Mouse (Mus musculus) limb, embryonic 13.5 days (tissue): Measurements from ENCODE around the gene Zkscan1. TPM values are rescaled to one million over a fixed set of nuclear protein-coding genes. Genes with fewer than 3 reads are reported as not detected.
"Not testable (repeated sequence)": the region's sequence is repeated elsewhere in the genome, so short reads cannot be mapped to it uniquely, and the experiment has no call there.

Experiments
- ATAC-seq: fragments of 200-750 bp; cut with Nextera tagmentation; 2 replicates; pipeline ENCODE4 v1.8.0; 2017; ENCODE audit warnings: low read depth, moderate number of reproducible peaks, moderate TSS enrichment; ENCODE audit not compliant: low FRiP score
- H3K27ac ChIP-seq: fragments of 300-500 bp; sonication (generic); 2 replicates; pipeline ENCODE4 v1.5.1; 2015; ENCODE audit warnings: inconsistent platforms, mild to moderate bottlenecking, moderate library complexity
- H3K27me3 ChIP-seq: fragments of 300-500 bp; sonication (generic); 2 replicates; pipeline ENCODE4 v1.6.1; 2015; ENCODE audit warnings: mild to moderate bottlenecking, inconsistent platforms
- H3K36me3 ChIP-seq: fragments of 300-500 bp; sonication (generic); 2 replicates; pipeline ENCODE4 v1.6.1; 2015; ENCODE audit warnings: inconsistent platforms, mild to moderate bottlenecking, moderate library complexity
- H3K4me1 ChIP-seq: fragments of 300-500 bp; sonication (generic); 2 replicates; pipeline ENCODE4 v1.6.1; 2015; ENCODE audit warnings: inconsistent platforms
- H3K4me2 ChIP-seq: fragments of 300-500 bp; sonication (generic); replicated peaks from 2 replicates; pipeline ENCODE4 v1.6.1; 2015; ENCODE audit warnings: inconsistent platforms, mild to moderate bottlenecking, moderate library complexity
- H3K4me3 ChIP-seq: fragments of 300-500 bp; sonication (generic); 2 replicates; pipeline ENCODE4 v1.5.1; 2015; ENCODE audit warnings: moderate library complexity, mild to moderate bottlenecking, inconsistent platforms
- H3K9ac ChIP-seq: fragments of 300-500 bp; sonication (generic); 2 replicates; pipeline ENCODE4 v1.6.1; 2015; ENCODE audit warnings: mild to moderate bottlenecking, inconsistent platforms
- H3K9me3 ChIP-seq: fragments of 300-500 bp; sonication (generic); 2 replicates; pipeline ENCODE4 v1.6.1; 2016; ENCODE audit warnings: inconsistent platforms
- WGBS: fragments of 180-500 bp; shearing (Covaris S2); methylation state at CpG from one replicate; pipeline ENCODE4 v1.1.7; 2015; 5-methylcytosine and 5-hydroxymethylcytosine counted together
- polyA plus RNA-seq: library from polyadenylated mRNA; unstranded; fragments of >200 nt; fragmentation: Nextera tagmentation; extraction: Ambion mirVana; gene quantifications from 2 replicates; pipeline ENCODE4 v1.2.1, GENCODE M21; 2015

Gene Zkscan1
- polyA plus RNA-seq = 20.1 and 22.4 TPM in 2 replicates

DNA sequence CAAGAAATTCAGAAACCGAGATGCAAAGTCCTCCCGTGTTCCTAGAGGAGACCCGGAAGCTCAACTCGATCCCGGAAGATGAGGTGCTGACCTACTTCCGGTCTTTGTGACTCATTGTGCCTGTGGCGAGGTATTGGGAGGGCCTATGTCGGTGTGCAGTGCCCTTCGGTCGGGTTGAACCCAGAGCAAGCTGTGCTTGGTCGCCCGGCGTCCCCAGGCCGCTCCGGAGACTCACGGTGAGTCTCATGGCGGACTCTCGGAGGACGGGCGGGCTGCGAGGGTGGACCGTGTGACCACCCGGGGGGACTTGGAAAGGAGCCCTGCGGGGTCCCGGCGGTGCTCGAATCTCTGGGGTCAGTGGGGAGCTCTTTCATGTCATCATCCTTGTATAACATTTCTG lies at the start of gene Zkscan1:
Zkscan1 (plus strand) TSS at position 89 of the 400 bp plus-strand sequence.
- peak within 1 kb of the TSS; percentile 76 for H3K4me2 ChIP-seq
- H3K9ac ChIP-seq = peak within 1 kb of the TSS; percentile 96
- no peaks in the 10 kb centered on the region for H3K9me3 ChIP-seq
- no peaks in the 10 kb centered on the region for H3K27me3 ChIP-seq
- under 1% methylated on average over 27 of the region's 27 CpGs for WGBS
- H3K27ac ChIP-seq = peak within 1 kb of the TSS; percentile 79
- H3K4me3 ChIP-seq = peak within 1 kb of the TSS; percentile 84
- ATAC-seq = peak; percentile 97
- peaks cover 9% of the 10 kb centered on the region for H3K4me1 ChIP-seq
- H3K36me3 ChIP-seq = peaks cover 21% of the 10 kb centered on the region

DNA sequence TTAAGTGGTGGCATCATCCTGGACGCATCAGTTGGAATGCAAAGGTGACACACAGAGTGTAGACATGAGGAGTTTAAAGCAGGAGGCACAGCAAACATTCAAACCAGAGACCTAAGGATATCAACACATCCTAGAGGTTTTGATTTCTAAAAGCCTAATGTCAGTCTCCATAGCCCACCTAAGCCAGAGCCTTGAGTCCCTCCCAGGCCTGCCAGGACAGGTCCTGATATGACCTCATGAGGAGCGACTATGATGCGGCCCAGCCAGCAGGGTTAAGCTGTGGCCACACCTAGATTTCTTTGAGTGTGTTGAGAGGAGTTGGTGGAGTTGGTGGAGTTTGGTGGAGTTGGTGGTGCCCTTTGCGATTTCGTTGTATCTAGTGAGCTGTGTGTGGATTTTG lies 32.0 kb upstream of the Zkscan1 start, which contains the start of gene Smok3c:
Smok3c (plus strand) TSS at position 301 of the 400 bp plus-strand sequence.
- ATAC-seq, H3K9ac ChIP-seq, H3K36me3 ChIP-seq, H3K27ac ChIP-seq, H3K9me3 ChIP-seq, H3K4me1 ChIP-seq, H3K4me2 ChIP-seq, H3K4me3 ChIP-seq, H3K27me3 ChIP-seq: not testable (repeated sequence)
- no CpG with 5 or more reads among the region's 5 CpGs for WGBS

DNA sequence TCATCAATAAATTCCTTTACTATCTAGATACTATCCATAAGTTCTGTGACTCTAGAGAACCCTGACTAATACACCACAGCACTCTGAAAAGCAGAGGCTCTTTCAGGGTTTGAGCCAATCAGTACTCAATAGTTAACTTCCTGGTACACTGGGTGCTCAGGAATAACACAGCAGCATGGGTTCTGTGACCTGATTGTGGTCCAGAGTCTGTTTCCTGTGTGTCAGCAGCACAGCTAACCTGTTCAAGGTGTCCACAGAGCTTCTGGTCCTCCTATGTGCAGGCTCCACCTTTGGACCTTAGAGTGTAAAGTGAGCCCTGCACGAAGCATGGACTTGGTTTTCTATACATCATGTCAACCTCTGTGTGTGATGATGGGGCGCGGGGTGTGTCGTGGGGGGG lies 11.1 kb upstream of the Zkscan1 start:
- H3K27me3 ChIP-seq = no peaks in the 10 kb centered on the region
- H3K9me3 ChIP-seq = no peaks in the 10 kb centered on the region
- no peak overlapping the region for H3K9ac ChIP-seq
- 87% methylated on average over 4 of the region's 4 CpGs for WGBS
- ATAC-seq = no peak
- no peak overlapping the region for H3K27ac ChIP-seq
- H3K4me3 ChIP-seq = no peak overlapping the region
- H3K36me3 ChIP-seq = no peaks in the 10 kb centered on the region
- no peak overlapping the region for H3K4me2 ChIP-seq
- H3K4me1 ChIP-seq = no peaks in the 10 kb centered on the region

DNA sequence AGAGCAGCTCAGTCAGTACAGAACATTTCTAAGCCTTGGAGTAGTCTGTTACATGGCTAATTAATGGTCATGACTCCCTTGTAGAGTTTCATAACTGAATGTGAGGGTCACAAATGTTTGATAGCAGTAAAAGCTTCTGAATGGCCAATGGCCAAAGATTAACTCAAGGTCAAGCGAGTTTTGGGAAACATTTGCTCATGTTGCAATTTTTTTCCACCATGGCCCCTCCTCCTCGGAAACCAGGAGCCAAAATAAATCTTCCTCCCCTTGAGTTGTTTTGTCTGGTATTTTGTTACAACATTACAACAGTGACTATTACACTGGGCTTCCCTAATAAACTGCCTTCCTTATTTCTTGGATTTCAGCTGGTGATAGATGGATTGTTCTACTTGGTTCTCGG lies 9.2 kb upstream of the Zkscan1 start:
- H3K27me3 ChIP-seq = no peaks in the 10 kb centered on the region
- H3K9me3 ChIP-seq = no peaks in the 10 kb centered on the region
- H3K27ac ChIP-seq = no peak overlapping the region
- H3K4me1 ChIP-seq = no peaks in the 10 kb centered on the region
- no peak overlapping the region for H3K4me3 ChIP-seq
- H3K4me2 ChIP-seq = no peak overlapping the region
- no peaks in the 10 kb centered on the region for H3K36me3 ChIP-seq
- no peak for ATAC-seq
- WGBS = 66% methylated on average over 3 of the region's 3 CpGs
- no peak overlapping the region for H3K9ac ChIP-seq

DNA sequence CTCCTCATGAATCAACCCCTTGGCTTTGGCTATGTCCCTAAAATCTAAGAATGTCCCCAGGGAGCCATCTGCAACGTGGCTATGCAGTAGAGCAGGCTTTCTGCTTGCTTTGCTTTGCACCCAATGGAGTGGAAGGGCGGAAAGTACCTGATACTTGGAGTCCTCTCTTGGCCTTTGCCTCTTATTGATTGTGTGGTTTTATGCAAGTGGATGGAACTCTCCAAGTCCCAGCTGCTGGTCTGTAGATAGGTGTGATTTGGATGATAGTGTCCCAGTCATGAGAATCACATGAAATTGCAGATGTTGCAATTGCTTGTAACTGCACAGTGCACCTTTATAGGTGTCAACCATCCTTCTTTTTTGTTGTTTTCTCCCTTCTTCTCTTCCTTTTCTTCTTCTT lies 8.7 kb upstream of the Zkscan1 start:
- no peak for ATAC-seq

DNA sequence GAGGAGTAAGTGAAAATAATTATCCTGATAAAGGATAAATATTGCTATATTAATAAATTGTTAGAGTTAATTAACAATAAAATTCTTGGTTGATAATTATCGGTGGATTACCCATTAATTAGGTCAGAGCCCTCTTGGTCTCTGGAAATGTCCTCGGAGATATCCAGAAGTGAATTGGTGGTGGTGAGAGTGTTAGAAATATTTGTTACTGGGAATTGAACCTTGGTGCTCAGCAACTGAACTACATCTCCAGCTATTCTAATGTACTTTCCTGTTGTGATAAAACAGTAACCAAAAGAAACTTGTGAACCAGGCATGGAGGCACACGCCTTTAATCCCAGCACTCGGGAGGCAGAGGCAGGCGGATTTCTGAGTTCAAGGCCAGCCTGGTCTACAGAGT lies 4.4 kb upstream of the Zkscan1 start:
- Histone ChIP-seq H3K4me3 (no peak overlapping the region), H3K9me3 (no peaks in the 10 kb centered on the region), H3K27me3 (no peaks in the 10 kb centered on the region), H3K27ac (no peak overlapping the region), H3K36me3 (no peaks in the 10 kb centered on the region), H3K9ac (no peak overlapping the region), H3K4me2 (no peak overlapping the region), H3K4me1 (peaks cover 3% of the 10 kb centered on the region; the same call in 1 of the 2 replicates)
- ATAC-seq = no peak
- 88% methylated on average over 5 of the region's 5 CpGs for WGBS

More for the DNA sequence above, 8.7 kb upstream of the Zkscan1 start:
- no peak overlapping the region for H3K9ac ChIP-seq
- H3K9me3 ChIP-seq = no peaks in the 10 kb centered on the region
- H3K27me3 ChIP-seq = no peaks in the 10 kb centered on the region
- 45% methylated on average over 2 of the region's 2 CpGs for WGBS
- H3K4me2 ChIP-seq = no peak overlapping the region
- no peak overlapping the region for H3K4me3 ChIP-seq
- no peak overlapping the region for H3K27ac ChIP-seq
- no peaks in the 10 kb centered on the region for H3K4me1 ChIP-seq
- H3K36me3 ChIP-seq = no peaks in the 10 kb centered on the region

DNA sequence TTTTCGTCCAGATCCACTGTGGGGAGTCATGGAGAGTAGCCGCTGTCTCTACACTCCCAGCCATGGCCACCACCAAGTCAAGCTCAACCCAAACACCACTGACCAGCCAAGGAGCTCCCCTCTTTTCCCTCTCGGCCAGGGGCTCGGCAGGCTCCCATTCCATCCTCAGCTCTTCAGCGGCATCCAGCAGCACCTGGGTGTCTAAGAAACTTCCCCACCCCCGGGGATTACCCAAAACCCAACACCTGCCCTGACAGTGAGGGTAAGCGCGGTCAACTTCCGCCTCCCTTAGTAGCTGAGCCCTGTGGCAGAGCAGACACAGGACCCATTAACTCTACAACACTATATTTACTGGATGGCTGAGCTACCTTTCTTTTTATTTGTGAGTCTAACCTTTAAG lies 3.4 kb upstream of the Zkscan1 start:
- H3K9ac ChIP-seq = no peak overlapping the region
- no peak overlapping the region for H3K4me2 ChIP-seq
- ATAC-seq = no peak
- no peak overlapping the region for H3K27ac ChIP-seq
- H3K4me3 ChIP-seq = no peak overlapping the region
- no peaks in the 10 kb centered on the region for H3K36me3 ChIP-seq
- no peaks in the 10 kb centered on the region for H3K27me3 ChIP-seq
- WGBS = 85% methylated on average over 9 of the region's 9 CpGs
- no peaks in the 10 kb centered on the region for H3K9me3 ChIP-seq
- H3K4me1 ChIP-seq = peaks cover 4% of the 10 kb centered on the region

DNA sequence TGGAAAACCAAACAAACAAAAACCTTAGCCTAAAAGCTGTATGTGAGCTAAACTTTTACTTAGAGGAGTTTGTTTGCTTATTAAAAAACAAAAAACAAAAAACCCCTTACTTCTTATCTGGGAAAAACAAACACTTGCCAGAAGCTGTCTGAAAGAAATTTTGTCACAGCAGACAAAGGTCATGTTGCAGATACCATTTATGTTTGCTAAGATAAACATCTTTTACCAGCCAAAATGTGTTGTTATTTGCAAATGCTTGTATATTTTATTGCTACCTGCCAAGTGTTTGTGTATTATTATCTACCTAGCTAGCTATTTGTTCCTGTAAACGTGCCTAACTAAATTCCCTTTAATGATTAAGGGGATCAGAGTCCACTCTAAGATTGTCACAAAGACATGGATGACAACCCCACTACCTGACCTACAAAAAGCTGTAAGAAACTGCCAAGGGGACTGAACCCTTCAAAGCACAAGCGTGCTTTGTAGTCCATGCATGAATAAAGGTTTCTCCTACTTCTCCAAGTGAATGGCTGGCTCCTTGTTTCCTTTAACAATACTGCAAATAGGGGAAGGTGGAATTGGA lies 1.5 kb upstream of the Zkscan1 start:
- no peak for ATAC-seq
- WGBS = 74% methylated on average over 2 of the region's 2 CpGs
- Histone ChIP-seq H3K27me3 (no peaks in the 10 kb centered on the region), H3K4me3 (no peak overlapping the region), H3K27ac (no peak overlapping the region), H3K9me3 (no peaks in the 10 kb centered on the region), H3K36me3 (peaks cover 12% of the 10 kb centered on the region), H3K9ac (no peak overlapping the region), H3K4me1 (peaks cover 9% of the 10 kb centered on the region), H3K4me2 (no peak overlapping the region)

DNA sequence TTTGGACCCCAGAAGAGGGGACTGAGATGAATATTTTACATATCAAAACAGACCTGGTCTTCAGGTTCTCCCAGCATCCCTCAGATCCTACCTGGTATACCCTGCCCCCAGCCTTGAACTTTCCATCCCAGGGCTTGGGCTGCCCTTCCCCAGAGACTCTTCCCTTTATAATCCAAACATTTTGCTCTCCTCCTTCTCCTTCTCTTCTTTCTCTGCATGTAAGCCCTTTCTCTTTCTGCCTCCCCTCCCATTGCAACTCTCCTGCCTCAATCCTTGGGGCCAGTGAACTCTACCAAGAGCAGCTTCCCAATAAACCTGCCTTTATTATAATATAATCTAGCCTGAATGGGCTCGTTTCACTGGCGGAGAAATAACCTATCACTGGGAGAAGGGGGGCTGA lies 948 bp upstream of the Zkscan1 start:
- H3K27me3 ChIP-seq = no peaks in the 10 kb centered on the region
- WGBS = 93% methylated on average over 2 of the region's 2 CpGs
- H3K4me1 ChIP-seq = peaks cover 9% of the 10 kb centered on the region
- no peaks in the 10 kb centered on the region for H3K9me3 ChIP-seq
- no peak overlapping the region for H3K4me2 ChIP-seq
- H3K27ac ChIP-seq = no peak overlapping the region
- no peak overlapping the region for H3K9ac ChIP-seq
- no peak for ATAC-seq
- no peak overlapping the region for H3K4me3 ChIP-seq
- peaks cover 16% of the 10 kb centered on the region for H3K36me3 ChIP-seq

DNA sequence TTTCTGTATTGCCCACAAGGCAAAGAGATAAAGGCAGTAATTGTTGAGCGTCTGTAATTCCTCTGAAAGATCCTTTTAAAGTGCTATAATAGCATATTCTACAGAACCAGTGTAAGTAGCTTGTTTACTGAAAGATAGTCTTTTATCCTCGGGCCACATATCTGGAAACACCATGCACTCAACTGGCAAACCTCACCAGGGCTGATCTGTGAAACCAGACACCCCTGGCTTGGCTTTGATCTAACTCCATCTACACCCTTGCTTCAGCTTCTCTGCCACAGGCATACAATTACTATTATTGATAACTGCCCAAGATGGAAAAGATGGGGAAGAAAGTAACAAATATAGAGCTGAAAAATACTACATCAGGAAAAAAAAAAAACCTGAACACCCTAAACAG lies 377 bp upstream of the Zkscan1 start:
- Histone ChIP-seq H3K4me3 (peak overlapping the region; percentile 84), H3K27me3 (no peaks in the 10 kb centered on the region), H3K36me3 (peaks cover 21% of the 10 kb centered on the region), H3K4me2 (peak overlapping the region; percentile 76), H3K27ac (no peak overlapping the region), H3K9me3 (no peaks in the 10 kb centered on the region), H3K4me1 (peaks cover 9% of the 10 kb centered on the region), H3K9ac (no peak overlapping the region; the same call in 1 of the 2 replicates)
- WGBS = 22% methylated on average over 2 of the region's 2 CpGs
- ATAC-seq = no peak

DNA sequence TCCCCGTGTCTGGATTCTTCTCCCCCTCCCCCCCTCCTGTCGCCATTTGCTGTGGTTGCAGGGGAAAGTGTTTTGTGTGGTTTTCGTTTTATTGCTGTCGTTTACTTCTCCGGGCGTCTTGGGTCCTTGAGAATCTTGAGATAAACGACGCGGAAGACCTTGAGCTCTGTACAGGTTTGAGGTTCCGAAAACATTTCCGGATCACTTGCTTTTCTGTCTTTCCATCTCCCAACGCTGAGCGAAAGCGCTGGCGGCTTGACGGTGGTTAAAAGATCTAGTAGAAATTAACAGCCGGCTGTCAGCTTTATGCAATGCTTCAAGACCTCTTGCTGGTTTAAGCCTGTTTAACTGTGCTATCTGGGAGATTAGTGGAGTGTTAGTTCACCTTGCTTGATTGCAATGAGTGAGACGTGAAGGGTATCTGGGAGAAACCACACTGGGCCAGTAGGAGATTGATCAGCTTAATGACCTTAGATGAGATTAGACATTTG lies 582 bp downstream of the Zkscan1 start:
- ATAC-seq = no peak; the same call in 1 of the 2 replicates
- no peaks in the 10 kb centered on the region for H3K9me3 ChIP-seq
- H3K9ac ChIP-seq = peak overlapping the region; percentile 96

DNA sequence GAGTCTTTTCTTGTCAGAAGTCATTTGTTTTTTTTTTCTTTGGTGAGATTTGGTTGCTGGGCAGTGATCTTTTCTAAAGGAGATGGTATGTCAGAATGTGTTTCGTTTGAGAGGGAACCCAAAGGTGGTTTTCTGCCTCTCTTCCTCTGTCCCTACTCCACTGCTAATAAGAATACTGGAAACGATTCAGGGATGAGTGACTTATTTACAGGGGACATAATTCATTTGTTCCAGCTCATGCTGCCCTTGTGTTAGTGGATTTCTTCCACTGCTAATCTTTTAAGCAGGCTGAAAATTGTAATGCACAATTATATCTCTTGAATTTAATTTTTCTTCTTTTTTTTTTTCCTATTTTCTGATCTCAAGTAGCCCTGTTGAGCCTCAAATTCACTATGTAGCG lies 2.0 kb downstream of the Zkscan1 start:
- Histone ChIP-seq H3K27me3 (no peaks in the 10 kb centered on the region), H3K36me3 (peaks cover 21% of the 10 kb centered on the region), H3K27ac (no peak overlapping the region), H3K4me3 (peak overlapping the region; percentile 84; the same call in 1 of the 2 replicates), H3K9ac (no peak overlapping the region), H3K4me1 (peaks cover 9% of the 10 kb centered on the region), H3K9me3 (no peaks in the 10 kb centered on the region), H3K4me2 (peak overlapping the region; percentile 76)
- 93% methylated on average over 3 of the region's 3 CpGs for WGBS
- ATAC-seq = no peak

More for the DNA sequence above, 582 bp downstream of the Zkscan1 start:
- Histone ChIP-seq H3K4me3 (peak overlapping the region; percentile 84), H3K4me1 (peaks cover 9% of the 10 kb centered on the region), H3K36me3 (peaks cover 21% of the 10 kb centered on the region), H3K27ac (peak overlapping the region; percentile 79), H3K4me2 (peak overlapping the region; percentile 76), H3K27me3 (no peaks in the 10 kb centered on the region)
- WGBS = 0% methylated on average over 18 of the region's 18 CpGs

DNA sequence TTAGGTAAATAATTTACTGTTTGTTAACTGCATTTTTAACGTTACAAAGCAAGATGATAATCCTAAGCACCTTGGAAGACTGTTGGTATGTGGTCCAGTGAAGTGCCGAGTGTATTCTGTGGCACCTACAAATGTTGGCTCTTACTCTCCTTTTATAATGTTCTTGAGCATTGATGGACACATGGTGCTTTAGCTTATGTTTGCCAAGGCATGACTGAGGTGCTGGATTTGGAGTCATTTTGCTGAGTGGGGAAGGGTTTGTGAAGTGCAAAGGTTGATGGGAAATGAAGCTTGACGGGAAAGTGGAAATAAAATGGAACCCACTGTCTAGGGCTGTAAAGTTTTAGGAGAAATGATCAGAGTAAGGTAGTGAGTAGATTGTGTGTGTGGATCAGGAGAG lies 3.5 kb downstream of the Zkscan1 start:
- no peak for ATAC-seq
- WGBS = 87% methylated on average over 3 of the region's 3 CpGs

More for the DNA sequence above, 3.5 kb downstream of the Zkscan1 start:
- no peak overlapping the region for H3K9ac ChIP-seq
- H3K4me2 ChIP-seq = no peak overlapping the region
- no peak overlapping the region for H3K4me3 ChIP-seq
- peaks cover 31% of the 10 kb centered on the region for H3K36me3 ChIP-seq
- H3K4me1 ChIP-seq = peaks cover 9% of the 10 kb centered on the region
- H3K9me3 ChIP-seq = no peaks in the 10 kb centered on the region
- no peaks in the 10 kb centered on the region for H3K27me3 ChIP-seq
- no peak overlapping the region for H3K27ac ChIP-seq
